Mouse (Mus musculus): ENCODE measurements around the gene Olfr750.

Olfr750 gene

GRCm38 (mm10) chr14:51026391-51027133 lies 47.7 kb downstream of the Olfr750 start:
- peak; percentile 34 for DNase-seq

GRCm38 (mm10) chr14:51024820-51025219 lies 49.4 kb downstream of the Olfr750 start:
- DNase-seq: no peak

GRCm38 (mm10) chr14:51023457-51023856 lies 50.8 kb downstream of the Olfr750 start:
- DNase-seq: no peak

- no peak for DNase-seq
Observed at GRCm38 (mm10) chr14:51017256-51017655, 57.0 kb downstream of the Olfr750 start.
